Mouse (Mus musculus): Measurements from ENCODE around the gene E130114P18Rik. TPM values are rescaled to one million over a fixed set of nuclear protein-coding genes. Genes with fewer than 3 reads are reported as not detected.

Gene E130114P18Rik
- polyA plus RNA-seq, 1 experiment = not detected

DNA sequence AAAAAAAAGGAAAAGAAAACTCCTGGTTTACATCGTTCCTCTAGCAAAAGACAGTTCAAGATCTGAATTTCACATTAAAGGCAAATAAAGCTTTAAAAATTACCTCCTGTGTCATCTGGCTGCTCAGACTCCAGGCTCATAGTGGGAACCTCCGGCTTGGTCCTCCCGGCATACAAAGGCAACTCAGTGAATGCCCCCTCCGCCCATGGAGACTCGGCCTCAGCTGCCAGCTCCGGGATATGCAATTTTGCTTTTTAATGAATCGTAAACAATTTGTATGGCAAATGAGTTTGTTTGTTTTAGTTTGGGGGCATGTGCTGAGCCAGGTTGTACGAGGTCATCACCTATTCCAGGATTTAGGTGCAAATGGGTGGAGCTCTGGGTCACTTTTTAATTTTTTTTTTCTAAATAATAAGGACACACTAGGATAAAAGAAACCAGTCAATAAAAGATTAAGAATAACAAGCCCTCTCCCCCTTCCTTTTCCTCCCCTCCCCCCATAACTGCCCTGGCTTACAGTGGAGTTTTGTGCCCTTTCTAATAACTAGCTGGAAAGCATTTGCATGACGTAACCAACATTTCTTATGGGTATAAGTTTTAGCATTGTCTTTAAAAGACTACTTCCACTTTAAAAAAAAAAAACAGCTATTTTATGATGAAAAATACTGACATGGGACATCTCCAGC lies 193.3 kb downstream of the E130114P18Rik start:
- no peaks in the 10 kb centered on the region for H3K27me3 ChIP-seq (replicated peaks)
- H3K36me3 ChIP-seq (replicated peaks; ENCODE audit: low read length) = no peaks in the 10 kb centered on the region
- H3K9me3 ChIP-seq = no peaks in the 10 kb centered on the region
- no peak overlapping the region for H3K4me3 ChIP-seq (replicated peaks)
- no peaks in the 10 kb centered on the region for H3K4me1 ChIP-seq
- TF ChIP-seq FLI1 (IDR thresholded peaks at IDR 0.05; ENCODE audit: low read length) (no peak), GATA1 (IDR thresholded peaks at IDR 0.05; ENCODE audit: borderline replicate concordance, low read length) (no peak)

DNA sequence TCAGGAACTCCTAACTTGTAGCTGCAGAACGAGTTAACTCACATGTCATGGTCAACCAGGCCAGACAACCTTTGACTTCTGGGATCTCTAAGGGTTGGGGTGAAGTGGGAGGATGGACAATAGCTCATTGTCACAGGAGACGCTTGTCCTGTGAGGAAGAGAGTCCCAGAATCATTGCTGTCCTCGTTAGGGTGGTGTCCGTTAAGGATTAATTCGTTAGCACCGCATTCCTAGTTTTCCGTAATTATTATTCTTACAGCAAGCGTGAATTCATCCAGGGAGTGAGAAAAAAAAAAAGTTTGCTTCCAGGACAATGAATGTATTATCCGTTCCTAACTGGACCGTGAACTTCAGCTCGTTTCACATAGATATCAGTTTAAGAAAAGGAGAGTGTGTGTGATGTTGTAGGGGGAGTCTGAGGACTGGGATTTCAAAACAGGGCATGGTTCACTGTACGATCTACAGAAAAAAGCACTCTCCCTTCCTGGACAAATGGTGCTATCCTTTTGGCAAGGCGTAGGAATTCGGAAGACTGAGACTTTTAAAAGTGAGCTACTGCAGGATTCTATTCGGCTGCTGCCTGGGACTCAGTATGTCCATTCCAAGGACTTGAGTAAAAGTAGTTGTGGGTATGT lies 195.0 kb downstream of the E130114P18Rik start:
- H3K4me3 ChIP-seq (replicated peaks) = no peak overlapping the region
- TF ChIP-seq GATA1 (IDR thresholded peaks at IDR 0.05; ENCODE audit: borderline replicate concordance, low read length) (no peak), FLI1 (IDR thresholded peaks at IDR 0.05; ENCODE audit: low read length) (no peak)
- H3K4me1 ChIP-seq = no peaks in the 10 kb centered on the region
- no peaks in the 10 kb centered on the region for H3K9me3 ChIP-seq
- H3K27me3 ChIP-seq (replicated peaks) = no peaks in the 10 kb centered on the region
- no peaks in the 10 kb centered on the region for H3K36me3 ChIP-seq (replicated peaks; ENCODE audit: low read length)

DNA sequence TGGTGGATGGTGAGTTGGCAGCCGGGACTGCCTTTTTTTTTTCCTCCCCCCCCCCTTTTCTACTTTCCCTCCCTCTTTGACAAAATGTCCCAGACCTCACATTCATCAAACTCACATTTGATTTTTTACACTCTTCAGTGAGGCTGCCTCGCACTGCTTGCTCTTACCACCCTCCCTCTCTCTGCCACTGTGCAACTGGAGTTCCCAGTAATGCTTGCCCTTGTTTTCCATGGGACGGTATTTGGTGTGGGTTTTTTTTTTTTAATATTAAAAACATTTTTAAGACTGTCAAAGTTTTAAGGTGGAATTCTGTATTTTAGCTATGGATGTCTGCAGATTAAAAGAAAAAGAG lies 195.8 kb downstream of the E130114P18Rik start:
- Histone ChIP-seq H3K9me3 (no peaks in the 10 kb centered on the region), H3K4me1 (no peaks in the 10 kb centered on the region), H3K27me3 (replicated peaks) (no peaks in the 10 kb centered on the region), H3K36me3 (replicated peaks; ENCODE audit: low read length) (no peaks in the 10 kb centered on the region), H3K4me3 (replicated peaks) (no peak overlapping the region)
- TF ChIP-seq FLI1 (IDR thresholded peaks at IDR 0.05; ENCODE audit: low read length) (no peak), GATA1 (IDR thresholded peaks at IDR 0.05; ENCODE audit: borderline replicate concordance, low read length) (no peak)

DNA sequence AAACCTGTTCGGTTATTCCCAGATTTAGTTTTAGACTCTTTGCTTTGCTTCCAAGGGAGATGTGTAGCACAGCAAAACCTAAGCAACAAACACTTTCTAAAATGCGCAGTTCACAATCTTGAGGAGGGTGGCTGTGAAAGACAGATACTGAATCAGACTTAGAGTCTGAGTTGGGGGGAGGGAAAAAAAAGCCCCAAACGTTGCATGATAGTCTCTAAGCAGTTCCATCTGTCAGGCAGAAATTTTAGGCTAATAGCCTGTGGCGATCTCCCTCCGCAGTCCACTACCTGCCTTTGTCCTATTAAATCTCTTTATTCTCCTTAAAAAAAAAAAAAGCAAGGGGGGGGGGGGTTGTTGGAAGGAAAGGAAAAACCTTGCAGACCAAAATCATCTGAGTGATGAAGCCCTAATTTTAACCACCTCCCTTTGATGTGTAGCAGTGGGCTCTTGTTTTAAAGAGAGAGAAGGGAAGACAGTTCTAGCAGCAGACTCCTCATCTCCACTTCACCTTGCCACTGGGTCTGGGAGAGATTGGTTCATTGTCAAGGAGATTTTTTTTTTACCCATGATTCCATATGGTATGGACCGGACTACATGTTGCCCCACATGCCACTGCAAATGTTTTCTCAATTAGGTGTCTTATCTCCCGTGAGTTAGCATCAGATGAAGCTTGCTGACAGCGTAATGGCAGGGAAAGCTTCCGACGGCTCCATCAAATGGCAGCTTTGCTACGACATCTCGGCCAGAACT lies 196.4 kb downstream of the E130114P18Rik start:
- TF ChIP-seq FLI1 (IDR thresholded peaks at IDR 0.05; ENCODE audit: low read length) (no peak), GATA1 (IDR thresholded peaks at IDR 0.05; ENCODE audit: borderline replicate concordance, low read length) (no peak)
- no peaks in the 10 kb centered on the region for H3K36me3 ChIP-seq (replicated peaks; ENCODE audit: low read length)
- no peaks in the 10 kb centered on the region for H3K9me3 ChIP-seq

DNA sequence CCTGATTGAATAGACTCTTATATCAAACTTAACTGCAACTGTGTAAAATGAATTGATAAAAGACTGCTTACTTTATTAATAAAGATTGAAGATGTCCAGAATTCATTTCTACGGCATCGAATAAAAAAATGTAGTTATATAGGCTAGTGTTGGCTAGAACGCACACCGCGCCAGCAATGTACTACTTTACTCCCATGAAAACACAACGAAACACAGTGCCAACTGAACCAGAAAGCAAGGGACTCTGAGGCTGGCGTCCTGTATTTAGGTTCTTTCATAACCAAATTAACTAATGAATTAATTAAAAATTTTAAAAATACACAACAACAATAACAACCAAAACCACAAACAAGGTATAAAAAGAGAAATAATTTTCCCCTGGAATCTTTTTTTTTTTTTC lies 197.0 kb downstream of the E130114P18Rik start:
- H3K27me3 ChIP-seq (replicated peaks) = no peaks in the 10 kb centered on the region
- H3K9me3 ChIP-seq = no peaks in the 10 kb centered on the region
- no peak for TF ChIP-seq FLI1 (IDR thresholded peaks at IDR 0.05; ENCODE audit: low read length)
- H3K4me1 ChIP-seq = no peaks in the 10 kb centered on the region
- H3K4me3 ChIP-seq (replicated peaks) = no peak overlapping the region
- no peaks in the 10 kb centered on the region for H3K36me3 ChIP-seq (replicated peaks; ENCODE audit: low read length)

More for the DNA sequence above, 196.4 kb downstream of the E130114P18Rik start:
- Histone ChIP-seq H3K27me3 (replicated peaks) (no peaks in the 10 kb centered on the region), H3K4me1 (no peaks in the 10 kb centered on the region), H3K4me3 (replicated peaks) (no peak overlapping the region)

DNA sequence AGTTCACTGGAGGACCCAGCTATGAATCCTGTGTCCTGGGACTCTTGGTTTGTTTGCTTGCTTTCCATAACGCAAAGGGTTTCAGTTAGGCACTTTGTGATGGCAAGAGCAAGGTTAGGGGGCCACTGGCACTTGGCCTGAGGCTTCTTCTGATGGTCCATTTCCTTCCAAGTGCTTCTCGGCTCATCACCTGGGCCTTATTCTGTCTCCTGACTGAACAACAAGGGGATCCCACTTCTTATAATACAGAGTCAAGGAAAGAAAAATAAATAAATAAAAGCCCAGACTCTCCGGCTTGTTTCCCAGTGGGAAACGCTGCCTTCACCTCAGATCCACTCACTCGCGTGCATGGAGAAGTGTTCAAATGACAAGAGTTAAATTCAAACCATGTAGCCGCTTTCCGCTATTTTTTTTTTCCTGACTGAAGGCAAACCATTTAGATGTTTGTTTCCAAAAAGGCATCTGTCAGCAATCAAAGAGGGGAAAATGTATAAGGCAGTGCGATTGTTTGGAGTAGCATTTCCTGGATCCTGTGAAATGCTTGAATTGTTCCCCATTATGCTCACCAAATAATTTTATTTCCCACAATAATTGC lies 199.2 kb downstream of the E130114P18Rik start:
- no peak overlapping the region for H3K4me3 ChIP-seq (replicated peaks)
- no peaks in the 10 kb centered on the region for H3K9me3 ChIP-seq
- no peaks in the 10 kb centered on the region for H3K36me3 ChIP-seq (replicated peaks; ENCODE audit: low read length)
- no peaks in the 10 kb centered on the region for H3K27me3 ChIP-seq (replicated peaks)
- TF ChIP-seq FLI1 (IDR thresholded peaks at IDR 0.05; ENCODE audit: low read length) = no peak
- no peak for TF ChIP-seq GATA1 (IDR thresholded peaks at IDR 0.05; ENCODE audit: borderline replicate concordance, low read length)
- no peaks in the 10 kb centered on the region for H3K4me1 ChIP-seq

DNA sequence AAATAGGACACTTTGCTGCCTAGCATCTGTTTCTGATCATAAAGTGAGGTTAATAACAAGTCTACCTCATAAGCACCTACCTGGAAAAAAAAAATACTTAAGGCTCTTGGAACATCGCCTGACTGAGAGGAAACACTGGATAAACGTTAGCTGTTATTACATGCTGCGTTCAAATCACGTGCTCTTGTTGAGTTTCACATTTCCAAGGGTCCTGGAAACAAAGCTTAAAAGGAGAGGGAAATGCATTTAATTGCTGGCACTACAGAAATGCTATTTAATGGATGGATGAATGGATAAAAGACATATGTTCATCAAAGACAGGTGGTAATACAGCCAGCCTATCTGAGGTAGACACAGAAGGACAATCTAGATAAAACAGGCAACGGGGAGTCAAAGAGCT lies 200.4 kb downstream of the E130114P18Rik start:
- no peak for TF ChIP-seq FLI1 (IDR thresholded peaks at IDR 0.05; ENCODE audit: low read length)
- TF ChIP-seq GATA1 (IDR thresholded peaks at IDR 0.05; ENCODE audit: borderline replicate concordance, low read length) = no peak
- H3K36me3 ChIP-seq (replicated peaks; ENCODE audit: low read length) = no peaks in the 10 kb centered on the region
- H3K4me1 ChIP-seq = no peaks in the 10 kb centered on the region
- no peaks in the 10 kb centered on the region for H3K9me3 ChIP-seq
- no peaks in the 10 kb centered on the region for H3K27me3 ChIP-seq (replicated peaks)
- H3K4me3 ChIP-seq (replicated peaks) = no peak overlapping the region

DNA sequence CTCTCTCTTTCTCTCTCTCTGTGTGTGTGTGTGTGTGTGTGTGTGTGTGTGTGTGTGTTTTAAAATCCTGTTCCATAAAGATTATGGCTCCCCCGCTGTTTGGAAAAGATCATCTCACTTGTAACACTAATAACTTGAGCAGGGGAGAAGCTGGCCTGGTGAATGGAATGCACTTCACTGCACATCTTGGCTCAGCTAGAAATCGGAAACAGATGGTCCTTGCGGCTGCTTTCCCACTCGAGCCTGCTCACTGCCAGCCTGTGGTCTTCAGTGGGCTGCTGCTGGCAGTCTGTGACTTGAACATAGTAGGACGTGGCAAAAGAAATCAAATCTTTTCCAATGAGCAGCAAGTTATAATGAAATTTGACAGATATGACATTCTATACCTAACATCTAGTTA lies 202.4 kb downstream of the E130114P18Rik start:
- Histone ChIP-seq H3K9me3 (no peaks in the 10 kb centered on the region), H3K27me3 (replicated peaks) (no peaks in the 10 kb centered on the region), H3K4me1 (no peaks in the 10 kb centered on the region), H3K4me3 (replicated peaks) (no peak overlapping the region), H3K36me3 (replicated peaks; ENCODE audit: low read length) (no peaks in the 10 kb centered on the region)
- TF ChIP-seq FLI1 (IDR thresholded peaks at IDR 0.05; ENCODE audit: low read length) = no peak
- TF ChIP-seq GATA1 (IDR thresholded peaks at IDR 0.05; ENCODE audit: borderline replicate concordance, low read length) = no peak

DNA sequence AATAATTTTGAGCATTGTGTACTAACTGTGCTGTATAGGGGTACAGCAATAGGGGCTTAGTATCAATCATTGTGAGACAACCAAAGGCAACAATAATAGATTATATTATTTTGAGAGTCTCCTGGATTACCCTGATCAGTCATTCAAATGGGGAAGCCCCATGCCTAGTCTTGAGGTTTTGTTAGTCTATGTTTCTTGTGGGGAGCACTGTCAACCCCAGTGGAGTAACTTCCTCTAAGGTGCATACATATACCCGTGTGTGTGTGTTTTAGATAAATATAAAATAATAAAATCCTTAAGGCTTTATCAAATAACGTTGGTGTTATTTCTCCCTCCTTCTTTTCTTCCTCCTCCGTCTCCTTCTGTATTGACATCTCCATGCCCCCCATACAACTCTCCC lies 208.6 kb downstream of the E130114P18Rik start:
- TF ChIP-seq GATA1 (IDR thresholded peaks at IDR 0.05; ENCODE audit: borderline replicate concordance, low read length) (no peak), FLI1 (IDR thresholded peaks at IDR 0.05; ENCODE audit: low read length) (no peak)
- H3K4me1 ChIP-seq = no peaks in the 10 kb centered on the region
- no peak overlapping the region for H3K4me3 ChIP-seq (replicated peaks)
- no peaks in the 10 kb centered on the region for H3K36me3 ChIP-seq (replicated peaks; ENCODE audit: low read length)
- H3K27me3 ChIP-seq (replicated peaks) = no peaks in the 10 kb centered on the region
- H3K9me3 ChIP-seq = no peaks in the 10 kb centered on the region

DNA sequence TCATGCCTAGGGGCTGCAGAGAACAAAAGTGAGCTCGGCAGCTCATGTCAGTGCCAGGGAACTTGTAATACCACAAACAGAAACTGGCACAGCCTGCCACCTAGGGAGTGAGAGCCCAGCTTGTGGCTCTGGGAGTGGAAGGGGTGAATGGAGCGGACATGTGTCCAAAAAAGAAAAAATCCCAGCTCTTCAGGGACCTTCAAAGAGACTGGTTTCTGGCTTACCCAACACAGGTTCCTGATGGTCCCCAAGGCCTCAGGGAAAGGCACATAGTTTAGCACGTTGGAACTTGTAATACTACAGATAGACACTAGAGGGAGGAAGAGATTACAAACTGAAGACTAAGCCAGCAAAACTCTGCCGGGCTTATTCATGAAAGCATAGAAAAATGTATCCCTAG lies 213.2 kb downstream of the E130114P18Rik start:
- Histone ChIP-seq H3K9me3 (no peaks in the 10 kb centered on the region), H3K27me3 (replicated peaks) (no peaks in the 10 kb centered on the region), H3K36me3 (replicated peaks; ENCODE audit: low read length) (no peaks in the 10 kb centered on the region), H3K4me3 (replicated peaks) (no peak overlapping the region), H3K4me1 (no peaks in the 10 kb centered on the region)
- TF ChIP-seq FLI1 (IDR thresholded peaks at IDR 0.05; ENCODE audit: low read length) (no peak), GATA1 (IDR thresholded peaks at IDR 0.05; ENCODE audit: borderline replicate concordance, low read length) (no peak)
